Mouse (Mus musculus): ENCODE results near the gene Nova2.

The Nova2 gene

DNA sequence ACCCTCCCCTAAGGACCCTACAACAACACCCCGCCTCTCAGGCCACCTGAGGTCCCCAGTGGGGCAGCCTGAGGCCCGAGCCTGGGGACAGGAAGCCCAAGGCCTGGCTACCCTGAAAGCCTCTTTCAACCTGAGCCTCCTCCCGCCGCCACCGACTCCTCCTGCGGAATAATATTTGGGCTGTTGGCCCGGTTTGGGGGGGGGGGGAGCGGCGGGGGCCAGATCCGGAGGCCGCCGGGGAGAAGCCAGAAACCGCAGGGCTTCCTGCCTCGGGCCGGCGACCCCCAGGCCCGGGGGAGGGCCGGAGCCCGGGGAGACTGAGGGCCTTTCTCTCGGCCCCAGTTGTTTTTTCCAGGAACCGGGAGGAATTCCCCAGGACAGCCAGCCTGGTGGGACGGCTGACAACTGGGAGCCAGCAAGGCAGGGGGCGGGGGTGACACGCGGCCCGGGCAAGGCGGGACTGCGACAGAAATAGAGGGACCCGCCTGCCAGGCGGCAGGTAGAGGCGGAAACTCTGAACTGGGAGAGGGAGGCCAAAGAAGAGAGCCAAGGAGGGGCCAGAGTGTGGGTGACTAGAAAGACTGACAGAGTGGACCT lies 86.4 kb downstream of the Nova2 start:
- no peak for DNase-seq (ENCODE audit: low read depth)

DNA sequence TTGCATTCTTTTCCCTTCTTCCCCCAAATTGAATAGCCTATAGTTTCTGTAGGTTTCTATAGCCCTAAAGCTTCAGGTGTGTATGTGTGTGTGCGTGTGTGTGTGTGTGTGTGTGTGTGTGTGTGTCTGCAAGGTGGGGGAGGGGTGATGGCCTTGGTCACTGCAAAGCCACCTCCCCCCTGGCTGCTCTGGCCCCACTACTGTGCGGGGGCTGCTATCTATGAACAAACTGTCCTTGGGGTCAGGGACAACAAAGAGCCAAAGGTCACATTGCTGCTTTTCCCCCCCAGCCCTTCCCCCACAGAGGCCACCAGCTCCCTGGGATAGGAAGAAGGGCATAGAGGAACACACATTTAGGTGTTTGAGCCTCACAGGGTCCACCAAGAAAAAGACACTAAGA lies 87.2 kb downstream of the Nova2 start:
- no peak for DNase-seq (ENCODE audit: low read depth)

DNA sequence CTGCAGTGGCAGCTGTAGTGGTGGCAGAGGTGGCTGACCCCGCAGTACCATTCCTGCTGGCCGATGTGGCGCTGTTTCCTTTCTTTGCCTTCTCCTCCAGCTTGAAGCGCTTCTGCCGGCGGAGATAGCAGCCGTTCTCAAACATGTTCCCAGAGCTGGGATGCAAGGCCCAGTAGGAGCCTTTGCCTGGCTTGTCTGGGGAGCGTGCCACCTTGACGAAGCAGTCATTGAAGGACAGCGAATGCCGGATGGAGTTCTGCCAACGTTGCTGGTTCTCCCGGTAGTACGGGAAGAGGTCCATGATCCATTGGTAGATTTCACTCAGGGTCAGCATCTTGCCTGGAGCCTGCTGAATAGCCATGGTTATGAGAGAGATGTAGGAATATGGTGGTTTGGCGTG lies 88.8 kb downstream of the Nova2 start:
- no peak for DNase-seq (ENCODE audit: low read depth)
